Mouse (Mus musculus) MEL (cell line): ENCODE results near the gene Dlgap3.

Experiments used
- ETS1 ChIP-seq: IDR thresholded peaks from 2 replicates; pipeline ENCODE4 v1.6.1; 2012; ENCODE audit warnings: low read depth, mild to moderate bottlenecking, inconsistent platforms, low read length, improper control_type of control experiment, moderate library complexity
- JUND ChIP-seq: IDR thresholded peaks from 2 replicates; pipeline ENCODE4 v1.6.1; 2011; ENCODE audit warnings: low read depth, mild to moderate bottlenecking, improper control_type of control experiment, low read length
- POLR2A ChIP-seq, 2 experiments: IDR thresholded peaks; 2 replicates each; pipeline ENCODE4 v1.6.1; 2011 to 2012; ENCODE audit warnings: low read length in 2 of 2, mild to moderate bottlenecking in 2 of 2, control low read depth in 1 of 2, improper control_type of control experiment in 1 of 2, low read depth in 1 of 2, moderate library complexity in 1 of 2; ENCODE audit not compliant: control insufficient read depth in 1 of 2, insufficient read depth in 1 of 2, poor library complexity in 1 of 2

GRCm38 (mm10) chr4:127174075-127174899 is 5.3 kb downstream of the Dlgap3 start:
- no peak for TF ChIP-seq POLR2A (IDR thresholded peaks at IDR 0.05; ENCODE audit: control insufficient read depth in 1 of 2, insufficient read depth in 1 of 2, low read depth in 1 of 2, low read length in 2 of 2, poor library complexity in 1 of 2)
- no peak for TF ChIP-seq JUND
- no peak for TF ChIP-seq ETS1
